Mouse (Mus musculus): Measurements from ENCODE around the gene Itgav.

DNA sequence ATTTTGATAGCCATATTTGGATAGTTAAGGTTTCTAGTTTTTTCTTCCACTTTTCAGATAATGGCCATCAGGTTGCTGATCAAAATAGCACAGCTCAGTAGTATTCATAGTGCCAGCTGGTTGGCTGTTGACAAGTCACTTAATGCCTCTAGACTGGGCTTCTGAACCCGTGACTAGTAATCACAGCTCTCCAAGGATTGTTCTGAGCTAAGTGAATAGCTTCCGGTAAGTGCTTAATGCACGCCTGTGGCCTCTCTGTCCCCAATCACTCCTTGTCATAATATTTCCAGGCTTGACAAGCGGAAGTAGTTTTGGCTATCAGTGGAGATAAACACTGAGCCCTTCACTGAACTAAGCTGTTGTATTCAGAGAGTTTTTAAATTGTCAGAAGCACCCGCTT lies 35.5 kb downstream of the Itgav start:
- TF ChIP-seq CTCF (IDR thresholded peaks at IDR 0.05; ENCODE audit: insufficient read depth, low read length) (no peak), POLR2A (IDR thresholded peaks at IDR 0.05; ENCODE audit: borderline replicate concordance, extremely low read depth, low read depth, low read length) (no peak)

Data from lung, adult 2 months (tissue).